Mouse (Mus musculus): Measurements from ENCODE around the gene Washc1. TPM values are rescaled to one million over a fixed set of nuclear protein-coding genes. Genes with fewer than 3 reads are reported as not detected.
A peak's percentile ranks its signal among the peaks of the same experiment; 100 is the strongest.

Washc1 gene
- polyA plus RNA-seq, 2 experiments: 39.4 to 53.3 TPM

GRCm38 (mm10) chr17:66101380-66102330, 9.7 kb upstream of the Washc1 start, which contains the start of gene Ndufv2:
Gene Ndufv2 (minus strand): TSS chr17:66101559.
- ATAC-seq (ENCODE audit: low FRiP score, low read depth): peak; percentile 99
- WGBS: under 1% methylated on average over 36 of the region's 67 CpGs

GRCm38 (mm10) chr17:66104076-66104475, 7.3 kb upstream of the Washc1 start:
- Histone ChIP-seq H3K9ac (ENCODE audit: low read depth, low read length, severe bottlenecking) (no peak overlapping the region), H3K9me3 (ENCODE audit: control insufficient read depth, low read length) (no peaks in the 10 kb centered on the region), H3K4me2 (replicated peaks; ENCODE audit: low read depth, low read length, severe bottlenecking) (no peak overlapping the region), H3K4me3 (replicated peaks; ENCODE audit: low read length) (no peak overlapping the region), H3K27ac (replicated peaks; ENCODE audit: low read depth, low read length) (no peak overlapping the region), H3K4me1 (ENCODE audit: control insufficient read depth, insufficient read depth, low read length) (peaks cover 9% of the 10 kb centered on the region), H3K27me3 (ENCODE audit: control insufficient read depth, insufficient read depth, low read length) (no peaks in the 10 kb centered on the region), H3K36me3 (ENCODE audit: control insufficient read depth, insufficient read depth, low read length) (no peaks in the 10 kb centered on the region)
- WGBS: 84% methylated on average over 7 of the region's 7 CpGs
- ATAC-seq (ENCODE audit: low FRiP score, low read depth): no peak
- no peak for TF ChIP-seq POLR2A (IDR thresholded peaks at IDR 0.05; ENCODE audit: borderline replicate concordance, extremely low read depth, insufficient read depth, insufficient read length)
- DNase-seq (ENCODE audit: low spot score): no peak

More at GRCm38 (mm10) chr17:66101380-66102330, 9.7 kb upstream of the Washc1 start, which contains the start of gene Ndufv2:
- H3K27ac ChIP-seq (replicated peaks; ENCODE audit: low read depth, low read length): peak within 1 kb of the TSS; percentile 90
- H3K36me3 ChIP-seq (ENCODE audit: control insufficient read depth, insufficient read depth, low read length): no peaks in the 10 kb centered on the region
- H3K27me3 ChIP-seq (ENCODE audit: control insufficient read depth, insufficient read depth, low read length): no peaks in the 10 kb centered on the region
- peak within 1 kb of the TSS; percentile 94 for H3K9ac ChIP-seq (ENCODE audit: low read depth, low read length, severe bottlenecking)
- DNase-seq (ENCODE audit: low spot score): peak; percentile 99
- peak within 1 kb of the TSS; percentile 95 for H3K4me2 ChIP-seq (replicated peaks; ENCODE audit: low read depth, low read length, severe bottlenecking)
- 0 out of 2 replicates have a peak, but pooled peaks have one; percentile 33 for TF ChIP-seq POLR2A (IDR thresholded peaks at IDR 0.05; ENCODE audit: borderline replicate concordance, extremely low read depth, insufficient read depth, insufficient read length)
- peak within 1 kb of the TSS; percentile 97 for H3K4me3 ChIP-seq (replicated peaks; ENCODE audit: low read length)
- no peaks in the 10 kb centered on the region for H3K9me3 ChIP-seq (ENCODE audit: control insufficient read depth, low read length)
- peaks cover 9% of the 10 kb centered on the region for H3K4me1 ChIP-seq (ENCODE audit: control insufficient read depth, insufficient read depth, low read length)

- 54% methylated on average over 10 of the region's 10 CpGs for WGBS
- H3K36me3 ChIP-seq (ENCODE audit: control insufficient read depth, insufficient read depth, low read length): no peaks in the 10 kb centered on the region
- no peaks in the 10 kb centered on the region for H3K27me3 ChIP-seq (ENCODE audit: control insufficient read depth, insufficient read depth, low read length)
- 0 out of 2 replicates have a peak, but pooled peaks cover 3% of the 10 kb centered on the region for H3K4me1 ChIP-seq (ENCODE audit: control insufficient read depth, insufficient read depth, low read length)
- H3K27ac ChIP-seq (replicated peaks; ENCODE audit: low read depth, low read length): no peak overlapping the region
- TF ChIP-seq POLR2A (IDR thresholded peaks at IDR 0.05; ENCODE audit: borderline replicate concordance, extremely low read depth, insufficient read depth, insufficient read length): no peak
- no peak overlapping the region for H3K4me3 ChIP-seq (replicated peaks; ENCODE audit: low read length)
- H3K4me2 ChIP-seq (replicated peaks; ENCODE audit: low read depth, low read length, severe bottlenecking): no peak overlapping the region
- DNase-seq (ENCODE audit: low spot score) (peak; percentile 80), ATAC-seq (ENCODE audit: low FRiP score, low read depth) (no peak)
- H3K9me3 ChIP-seq (ENCODE audit: control insufficient read depth, low read length): no peaks in the 10 kb centered on the region
- H3K9ac ChIP-seq (ENCODE audit: low read depth, low read length, severe bottlenecking): no peak overlapping the region
These were observed 4.6 kb upstream of the Washc1 start for GRCm38 (mm10) chr17:66106601-66107267.

- WGBS: 75% methylated on average over 8 of the region's 8 CpGs
- H3K4me3 ChIP-seq (replicated peaks; ENCODE audit: low read length): no peak overlapping the region
- no peaks in the 10 kb centered on the region for H3K36me3 ChIP-seq (ENCODE audit: control insufficient read depth, insufficient read depth, low read length)
- H3K9ac ChIP-seq (ENCODE audit: low read depth, low read length, severe bottlenecking): no peak overlapping the region
- DNase-seq (ENCODE audit: low spot score) (no peak), ATAC-seq (ENCODE audit: low FRiP score, low read depth) (no peak)
- no peaks in the 10 kb centered on the region for H3K9me3 ChIP-seq (ENCODE audit: control insufficient read depth, low read length)
- H3K4me2 ChIP-seq (replicated peaks; ENCODE audit: low read depth, low read length, severe bottlenecking): no peak overlapping the region
- no peak for TF ChIP-seq POLR2A (IDR thresholded peaks at IDR 0.05; ENCODE audit: borderline replicate concordance, extremely low read depth, insufficient read depth, insufficient read length)
- no peaks in the 10 kb centered on the region for H3K27me3 ChIP-seq (ENCODE audit: control insufficient read depth, insufficient read depth, low read length)
- peaks cover 7% of the 10 kb centered on the region for H3K4me1 ChIP-seq (ENCODE audit: control insufficient read depth, insufficient read depth, low read length)
- no peak overlapping the region for H3K27ac ChIP-seq (replicated peaks; ENCODE audit: low read depth, low read length)
These were observed 3.9 kb upstream of the Washc1 start for GRCm38 (mm10) chr17:66107466-66107865.

- Histone ChIP-seq H3K9ac (ENCODE audit: low read depth, low read length, severe bottlenecking) (no peak overlapping the region), H3K27me3 (ENCODE audit: control insufficient read depth, insufficient read depth, low read length) (no peaks in the 10 kb centered on the region), H3K4me3 (replicated peaks; ENCODE audit: low read length) (no peak overlapping the region), H3K9me3 (ENCODE audit: control insufficient read depth, low read length) (no peaks in the 10 kb centered on the region), H3K4me2 (replicated peaks; ENCODE audit: low read depth, low read length, severe bottlenecking) (no peak overlapping the region), H3K4me1 (ENCODE audit: control insufficient read depth, insufficient read depth, low read length) (peaks cover 10% of the 10 kb centered on the region), H3K36me3 (ENCODE audit: control insufficient read depth, insufficient read depth, low read length) (no peaks in the 10 kb centered on the region), H3K27ac (replicated peaks; ENCODE audit: low read depth, low read length) (no peak overlapping the region)
- TF ChIP-seq POLR2A (IDR thresholded peaks at IDR 0.05; ENCODE audit: borderline replicate concordance, extremely low read depth, insufficient read depth, insufficient read length): no peak
- DNase-seq (ENCODE audit: low spot score) (no peak), ATAC-seq (ENCODE audit: low FRiP score, low read depth) (no peak)
- WGBS: 73% methylated on average over 4 of the region's 4 CpGs
These were observed 3.1 kb upstream of the Washc1 start for GRCm38 (mm10) chr17:66108198-66108597.
